Mouse (Mus musculus): ENCODE measurements around the gene Hist1h2ab. TPM values are rescaled to one million over a fixed set of nuclear protein-coding genes. Genes with fewer than 3 reads are reported as not detected.
"Not testable (repeated sequence)": the region's sequence is repeated elsewhere in the genome, so short reads cannot be mapped to it uniquely, and the experiment has no call there.

The Hist1h2ab gene
- polyA plus RNA-seq, 1 experiment: 45.7 TPM

GRCm38 (mm10) chr13:23760240-23760971 is 9.5 kb downstream of the Hist1h2ab start:
- TF ChIP-seq GATA1 (IDR thresholded peaks at IDR 0.05; ENCODE audit: low read length): no peak

- no peak for TF ChIP-seq GATA1 (IDR thresholded peaks at IDR 0.05; ENCODE audit: low read length)
Measured at GRCm38 (mm10) chr13:23760972-23761864, 10.3 kb downstream of the Hist1h2ab start, which contains the start of gene Hist1h4a. Gene Hist1h4a, minus strand, starts transcription at chr13:23761230.

DNA sequence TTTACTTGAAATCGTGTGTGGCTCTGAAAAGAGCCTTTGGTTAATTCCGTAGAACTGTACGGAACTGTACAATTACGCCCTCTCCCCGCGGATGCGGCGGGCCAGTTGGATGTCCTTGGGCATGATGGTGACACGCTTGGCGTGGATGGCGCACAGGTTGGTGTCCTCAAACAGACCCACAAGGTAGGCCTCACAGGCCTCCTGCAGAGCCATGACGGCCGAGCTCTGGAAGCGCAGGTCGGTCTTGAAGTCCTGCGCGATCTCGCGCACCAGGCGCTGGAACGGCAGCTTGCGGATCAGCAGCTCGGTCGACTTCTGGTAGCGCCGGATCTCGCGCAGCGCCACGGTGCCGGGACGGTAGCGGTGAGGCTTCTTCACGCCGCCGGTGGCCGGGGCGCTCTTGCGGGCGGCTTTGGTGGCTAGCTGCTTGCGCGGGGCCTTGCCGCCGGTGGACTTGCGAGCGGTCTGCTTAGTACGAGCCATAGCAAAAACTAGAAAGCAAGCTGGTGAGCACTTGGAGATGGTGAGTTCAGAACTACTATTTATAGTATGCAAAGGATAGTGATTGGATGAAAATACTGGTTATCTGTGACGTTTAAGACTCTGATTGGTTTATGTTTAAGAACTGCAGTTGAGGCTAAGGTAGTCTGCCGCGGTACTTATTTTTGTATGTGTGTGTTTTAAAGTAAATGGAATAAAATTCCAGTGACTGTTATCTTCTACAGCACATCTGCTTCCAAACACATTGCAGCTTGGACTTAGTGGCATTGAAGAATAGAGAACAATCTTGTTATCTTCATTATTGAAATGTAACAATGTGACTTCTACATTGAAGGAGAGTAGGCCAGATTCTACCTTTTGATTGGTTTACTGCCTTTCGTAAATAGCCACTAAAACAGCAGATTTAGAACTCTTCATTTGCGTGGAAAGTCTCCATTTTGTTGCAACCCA is 11.2 kb downstream of the Hist1h2ab start, which contains the start of gene Hist1h3a:
Hist1h3a (minus strand) TSS at position 516 of the 951 bp plus-strand sequence.
- TF ChIP-seq GATA1 (IDR thresholded peaks at IDR 0.05; ENCODE audit: low read length): not testable (repeated sequence)

DNA sequence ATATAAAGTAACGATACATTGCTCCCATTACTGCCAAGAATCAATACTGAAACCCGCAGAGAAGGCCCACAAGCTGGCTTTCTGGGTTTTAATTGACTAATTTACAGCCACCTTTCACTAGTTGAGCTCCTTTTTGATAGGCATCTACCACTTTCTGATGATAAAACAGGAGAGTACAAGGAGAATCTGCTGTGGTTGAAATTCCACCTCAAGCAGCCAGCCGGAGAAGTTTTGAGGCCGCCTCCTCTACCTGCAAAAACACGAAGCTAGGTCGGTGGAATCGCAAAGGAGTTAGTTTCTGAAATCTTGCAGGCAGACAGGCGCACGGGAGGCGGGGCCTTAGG is 12.3 kb downstream of the Hist1h2ab start:
- TF ChIP-seq GATA1 (IDR thresholded peaks at IDR 0.05; ENCODE audit: low read length): no peak

DNA sequence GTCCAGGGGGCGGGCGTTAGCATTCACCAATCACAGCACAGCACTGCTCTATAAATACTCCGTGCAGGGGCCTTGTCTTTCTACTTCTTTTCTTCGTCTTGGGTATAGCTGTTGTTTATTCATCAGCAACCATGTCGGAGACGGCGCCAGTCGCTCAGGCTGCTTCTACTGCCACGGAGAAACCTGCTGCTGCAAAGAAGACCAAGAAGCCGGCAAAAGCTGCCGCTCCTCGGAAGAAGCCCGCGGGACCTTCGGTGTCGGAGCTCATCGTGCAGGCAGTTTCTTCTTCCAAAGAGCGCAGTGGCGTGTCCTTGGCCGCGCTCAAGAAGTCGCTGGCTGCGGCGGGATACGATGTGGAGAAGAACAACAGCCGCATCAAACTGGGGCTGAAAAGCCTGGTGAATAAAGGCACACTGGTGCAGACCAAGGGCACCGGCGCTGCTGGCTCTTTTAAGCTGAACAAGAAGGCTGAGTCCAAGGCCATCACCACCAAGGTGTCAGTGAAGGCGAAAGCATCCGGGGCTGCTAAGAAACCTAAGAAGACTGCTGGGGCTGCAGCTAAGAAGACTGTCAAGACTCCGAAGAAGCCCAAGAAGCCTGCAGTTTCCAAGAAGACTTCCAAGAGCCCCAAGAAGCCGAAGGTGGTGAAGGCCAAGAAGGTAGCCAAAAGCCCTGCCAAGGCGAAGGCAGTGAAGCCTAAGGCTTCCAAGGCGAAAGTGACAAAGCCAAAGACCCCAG is 12.8 kb downstream of the Hist1h2ab start, which contains the start of gene Hist1h1a:
Hist1h1a (plus strand) TSS at position 81 of the 738 bp plus-strand sequence.
- no peak for TF ChIP-seq GATA1 (IDR thresholded peaks at IDR 0.05; ENCODE audit: low read length)

- no peak for TF ChIP-seq GATA1 (IDR thresholded peaks at IDR 0.05; ENCODE audit: low read length)
Measured at GRCm38 (mm10) chr13:23764324-23765171, 13.6 kb downstream of the Hist1h2ab start.

- no peak for TF ChIP-seq GATA1 (IDR thresholded peaks at IDR 0.05; ENCODE audit: low read length)
Measured at GRCm38 (mm10) chr13:23765172-23765513, 14.2 kb downstream of the Hist1h2ab start.

DNA sequence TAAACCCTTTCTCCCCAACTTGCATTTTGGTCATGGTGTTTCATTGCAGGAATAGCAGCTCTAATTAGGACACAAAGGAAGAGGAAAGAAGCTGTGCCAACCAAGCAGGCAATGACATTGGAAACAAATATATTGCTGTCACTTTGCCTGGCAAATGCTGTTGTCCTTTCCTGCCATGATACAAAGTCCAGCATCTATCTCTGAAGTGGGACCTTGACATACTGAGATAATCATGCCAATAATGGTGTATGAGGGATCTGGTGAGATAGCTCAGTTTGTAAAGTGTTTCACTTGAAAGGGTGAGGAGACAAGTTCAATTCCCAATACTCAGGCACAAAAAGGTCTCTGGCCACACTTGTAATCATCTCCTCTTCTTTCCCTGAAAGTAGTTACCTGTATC is 15.8 kb downstream of the Hist1h2ab start:
- TF ChIP-seq GATA1 (IDR thresholded peaks at IDR 0.05; ENCODE audit: low read length): no peak

GRCm38 (mm10) chr13:23768834-23769397 is 18.0 kb downstream of the Hist1h2ab start:
- TF ChIP-seq GATA1 (IDR thresholded peaks at IDR 0.05; ENCODE audit: low read length): no peak

- not testable (repeated sequence) for TF ChIP-seq GATA1 (IDR thresholded peaks at IDR 0.05; ENCODE audit: low read length)
Measured at GRCm38 (mm10) chr13:23769613-23770012, 18.7 kb downstream of the Hist1h2ab start, which contains the start of gene Trim38. Gene Trim38, plus strand, starts transcription at chr13:23769913.

GRCm38 (mm10) chr13:23772561-23773313 is 21.8 kb downstream of the Hist1h2ab start:
- no peak for TF ChIP-seq GATA1 (IDR thresholded peaks at IDR 0.05; ENCODE audit: low read length)

GRCm38 (mm10) chr13:23778339-23778738 is 27.4 kb downstream of the Hist1h2ab start:
- no peak for TF ChIP-seq GATA1 (IDR thresholded peaks at IDR 0.05; ENCODE audit: low read length)
